Mouse (Mus musculus) erythroid progenitor cell, adult 5-6 weeks (primary cell): ENCODE results near the gene Npepl1. TPM values are rescaled to one million over a fixed set of nuclear protein-coding genes. Genes with fewer than 3 reads are reported as not detected.

Source experiments
- ATAC-seq: replicated peaks from 2 replicates; pipeline ENCODE4 v1.8.0; 2016; ENCODE audit warnings: moderate number of reproducible peaks, mild to moderate bottlenecking, moderate TSS enrichment, inconsistent platforms; ENCODE audit not compliant: poor library complexity, low FRiP score, severe bottlenecking
- total RNA-seq, 2 experiments: library from RNA; stranded (forward) in 1 of 2; stranded (reverse) in 1 of 2; fragments of 150-400 nt in 1 of 2; fragments of 186-747, 209-891 nt in 1 of 2; gene quantifications; 2 replicates each; pipeline versions ENCODE4 v1.2.3 to v1.2.4; 2015 to 2017; ENCODE audit warnings: low replicate concordance in 2 of 2

Npepl1 gene
- 5.4 and 12.2 TPM in 2 replicates for total RNA-seq (2015; ENCODE audit: low replicate concordance)
- 0.76 and 3.5 TPM in 2 replicates for total RNA-seq (2017; ENCODE audit: low replicate concordance)

DNA sequence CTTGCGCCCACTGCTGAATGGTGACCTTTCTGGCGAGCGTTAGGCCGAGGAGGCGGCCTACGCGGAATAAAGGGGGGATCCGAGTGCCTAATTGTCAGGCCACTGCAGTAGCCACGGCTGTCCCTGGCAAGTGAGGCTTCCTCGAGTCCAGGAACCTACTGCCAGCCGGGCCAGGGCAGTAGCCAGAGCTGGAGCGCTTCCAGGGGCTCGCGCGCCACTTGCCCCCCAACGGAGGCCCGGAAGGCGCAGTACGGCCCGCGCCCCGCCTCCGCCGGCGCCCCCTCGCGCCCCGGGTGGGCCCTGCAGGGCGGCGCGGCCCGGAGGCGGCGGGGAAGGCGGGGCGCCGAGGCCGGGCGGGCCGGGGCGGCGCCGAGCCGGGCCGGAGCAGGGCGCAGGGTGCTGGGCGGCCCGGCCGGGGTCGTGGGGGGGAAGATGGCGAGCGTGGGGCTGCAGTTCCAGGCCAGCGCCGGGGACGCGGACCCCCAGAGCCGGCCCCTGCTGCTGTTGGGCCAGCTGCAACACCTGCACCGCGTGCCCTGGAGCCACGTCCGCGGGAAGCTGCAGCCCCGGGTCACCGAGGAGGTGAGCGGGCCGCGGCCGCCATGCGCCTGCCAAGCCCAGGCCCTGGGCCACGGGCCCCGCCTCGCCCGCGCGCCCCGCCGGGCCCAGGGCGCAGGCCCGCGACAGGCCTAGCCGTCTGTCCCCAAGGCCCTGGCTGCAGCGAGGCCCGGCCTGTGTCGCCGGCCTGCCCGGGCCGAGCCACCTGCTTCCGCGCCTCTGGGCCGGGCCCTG is at the start of gene Npepl1:
Gene Npepl1, plus strand, starts transcription at position 359 of the 792 bp plus-strand sequence.
- peak; percentile 51; the same call in 1 of the 2 replicates for ATAC-seq

DNA sequence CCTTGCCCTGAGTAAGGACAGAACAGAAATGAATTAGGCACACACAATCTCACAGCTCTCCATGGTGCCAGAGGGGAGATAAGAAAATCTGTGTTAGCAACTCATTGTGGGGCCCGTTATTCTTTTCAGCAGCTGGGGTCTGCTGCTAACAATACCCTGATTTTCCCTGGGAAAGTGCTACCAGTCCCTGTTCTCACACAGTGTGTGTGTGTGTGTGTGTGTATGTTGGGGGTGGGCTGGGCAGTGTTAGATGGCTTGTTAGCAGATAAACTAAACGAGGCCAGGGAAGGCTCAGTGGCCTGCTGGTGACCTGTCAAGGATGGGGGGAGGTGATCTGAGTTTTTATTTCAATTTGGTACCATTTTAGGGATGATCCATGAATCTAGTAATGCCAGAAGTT is 48.9 kb upstream of the Npepl1 start:
- ATAC-seq = no peak

DNA sequence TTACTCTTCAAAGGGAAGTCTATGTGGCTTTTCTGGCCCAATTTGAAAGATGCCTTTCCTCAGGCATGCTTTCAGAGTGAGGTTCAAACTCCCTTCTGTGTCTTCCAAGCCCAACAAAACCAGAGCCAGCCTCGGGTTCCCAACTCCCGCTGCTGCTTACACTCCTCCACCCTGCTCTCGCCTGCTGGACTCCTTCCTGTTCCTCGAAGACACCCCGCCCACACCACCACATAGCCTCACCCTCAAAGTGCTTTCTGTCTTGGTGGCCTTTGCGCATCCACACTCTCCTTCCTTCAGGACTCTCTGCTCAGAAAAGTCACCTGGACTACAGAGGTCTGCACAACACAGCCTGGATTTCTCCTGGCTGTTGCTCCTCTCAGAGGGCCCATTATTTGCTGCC is 47.1 kb upstream of the Npepl1 start:
- ATAC-seq = no peak

DNA sequence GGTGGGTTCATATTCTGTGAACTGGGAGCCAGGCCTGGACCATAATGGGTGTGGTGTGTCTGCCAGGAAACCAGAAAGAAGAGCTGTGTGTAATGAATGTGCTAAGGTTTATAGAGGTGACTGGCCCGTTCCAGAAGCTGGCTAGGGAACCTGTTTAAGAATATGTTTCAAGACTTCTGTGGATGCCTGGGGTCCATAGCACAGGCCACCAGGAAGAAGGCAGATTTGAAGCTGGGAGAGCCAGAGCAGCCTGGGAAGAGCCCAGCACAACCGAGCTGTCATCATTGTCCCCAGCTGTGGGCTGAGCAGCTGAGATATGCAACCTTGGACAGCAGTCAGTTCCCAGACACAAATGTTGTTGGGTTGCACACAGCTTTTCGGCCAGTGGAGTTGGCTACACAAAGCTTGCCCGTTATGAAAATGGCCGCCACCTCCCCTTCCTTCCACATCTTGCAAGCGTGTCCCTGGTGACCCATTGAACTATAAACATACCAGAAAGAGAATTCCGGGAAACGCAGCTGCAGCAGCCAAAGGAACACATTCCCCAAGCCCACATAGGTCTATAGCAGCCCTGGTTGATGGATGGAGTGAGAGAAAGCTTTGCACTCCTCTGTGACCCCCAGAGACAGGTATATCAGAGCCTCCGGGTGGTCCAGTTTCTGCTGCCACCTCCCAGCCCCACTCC is 46.5 kb upstream of the Npepl1 start:
- no peak for ATAC-seq

DNA sequence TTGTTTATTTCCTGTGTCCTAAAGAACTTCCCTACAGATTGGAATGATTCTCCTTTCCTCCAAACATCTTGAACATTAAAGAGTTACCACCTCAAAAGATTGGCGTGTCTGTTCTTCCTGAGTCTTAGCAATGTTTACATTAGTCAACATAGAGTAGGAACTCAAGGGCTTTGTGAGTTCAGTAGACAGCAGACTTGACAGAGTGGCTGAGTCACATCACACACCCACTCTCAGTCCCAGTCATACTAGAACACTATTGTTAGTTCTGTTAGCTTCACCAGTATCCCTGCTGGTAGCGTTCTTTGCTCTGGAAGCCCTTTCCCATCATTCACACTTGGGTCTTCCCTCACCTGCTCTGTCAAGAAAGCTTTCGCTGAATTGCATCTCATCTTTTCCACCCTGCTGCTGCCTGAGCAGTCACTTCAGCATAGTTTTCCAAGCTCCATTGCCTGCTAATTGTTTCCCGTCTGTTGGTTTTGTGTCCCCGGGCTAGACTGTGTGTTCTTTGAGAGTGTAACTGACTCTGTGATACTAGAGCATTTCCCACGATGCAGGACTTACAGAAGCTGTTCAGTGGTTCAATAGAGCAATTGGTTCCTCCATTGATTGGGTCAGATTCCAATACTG is 42.2 kb upstream of the Npepl1 start:
- no peak for ATAC-seq

DNA sequence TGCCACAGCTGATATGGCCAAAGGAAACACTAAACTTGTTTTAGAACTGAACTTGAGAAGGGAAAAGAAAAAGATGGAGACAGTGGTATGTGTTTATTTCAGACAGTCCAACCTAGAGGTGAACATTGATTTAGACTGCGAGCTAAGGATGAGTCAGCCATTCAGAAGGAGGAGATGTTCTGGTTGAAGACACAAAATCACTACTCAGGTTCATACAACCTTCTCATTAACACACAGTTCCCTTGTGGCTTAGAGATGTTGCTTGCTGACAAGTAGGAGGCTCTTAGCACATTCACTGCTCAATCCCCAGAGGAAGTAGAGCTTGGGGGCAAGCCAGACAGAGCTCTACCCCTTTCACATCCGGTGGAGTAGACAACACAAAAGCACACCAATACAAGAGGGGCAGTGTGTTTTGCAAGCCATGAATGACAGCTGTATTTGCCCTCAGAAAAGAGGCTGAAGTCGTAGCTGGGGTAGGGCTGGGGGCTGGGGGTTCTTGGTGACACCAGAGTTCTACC is 40.6 kb upstream of the Npepl1 start:
- ATAC-seq = no peak

DNA sequence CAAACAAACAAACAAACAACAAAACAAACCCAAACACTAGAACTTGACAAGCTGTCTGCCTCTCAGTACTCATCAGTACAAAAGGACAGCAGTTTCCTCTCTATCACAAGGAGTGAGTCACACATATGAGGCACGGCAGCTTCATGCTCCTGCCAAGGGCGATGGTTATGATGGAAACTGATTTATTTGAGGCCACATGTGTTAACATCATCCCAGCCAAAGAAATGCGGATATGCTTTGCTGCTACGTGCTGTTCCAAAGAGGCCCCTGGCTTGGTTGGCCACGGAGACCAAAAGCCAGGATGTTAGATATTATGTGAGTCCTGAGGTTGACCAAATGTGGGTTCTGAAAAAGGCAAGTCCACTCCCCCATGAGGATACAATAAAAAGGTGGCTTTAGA is 38.7 kb upstream of the Npepl1 start:
- ATAC-seq = no peak

DNA sequence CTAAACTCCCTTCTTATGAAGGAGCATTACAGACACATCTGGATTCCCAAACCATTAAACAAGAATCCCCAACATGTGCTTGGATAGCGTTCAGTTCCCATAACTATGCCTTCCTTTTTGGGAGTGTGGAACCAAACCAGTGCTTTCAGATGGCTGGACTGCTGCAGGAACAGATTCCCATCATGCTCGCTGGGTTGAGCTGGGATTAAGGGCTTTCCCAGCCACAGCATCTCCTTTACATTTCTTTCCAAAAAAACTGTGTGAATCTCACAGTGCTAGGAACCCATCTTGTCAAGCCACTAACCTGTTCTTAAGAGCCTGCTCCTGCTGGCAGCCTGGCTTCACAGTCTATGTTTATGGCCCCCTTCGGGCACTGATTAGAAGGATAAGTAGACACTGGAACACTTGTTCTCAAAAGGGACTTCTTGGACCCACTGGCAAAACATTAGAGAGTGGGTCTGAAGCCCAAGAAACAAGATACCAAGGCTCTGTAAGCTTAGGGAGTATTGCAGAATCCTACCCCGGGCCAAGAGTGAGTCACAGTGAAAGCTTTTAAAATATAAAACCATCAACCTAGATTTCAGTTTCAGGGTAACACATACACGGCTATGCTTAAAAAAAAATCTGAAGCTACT is 36.9 kb upstream of the Npepl1 start:
- ATAC-seq = no peak

DNA sequence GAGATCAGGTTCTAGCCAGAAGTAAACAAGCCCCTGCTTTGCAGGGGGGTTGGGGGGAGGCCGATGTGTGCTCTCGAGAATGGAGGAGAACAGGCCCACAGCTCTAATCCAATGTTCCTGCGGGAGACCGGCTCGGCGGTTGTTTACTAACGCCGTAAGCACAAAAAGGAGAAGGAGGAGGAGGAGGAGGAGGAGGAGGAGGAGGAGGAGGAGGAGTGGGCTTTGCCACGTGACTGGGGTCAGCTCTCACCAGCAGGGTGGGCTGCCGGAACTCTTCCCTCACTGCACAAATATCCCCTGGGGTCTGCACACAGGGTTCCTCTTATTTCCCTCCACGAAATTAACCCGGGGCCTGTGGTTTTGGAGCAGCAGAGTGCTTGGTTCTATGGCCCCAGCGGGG is 35.5 kb upstream of the Npepl1 start:
- no peak for ATAC-seq

DNA sequence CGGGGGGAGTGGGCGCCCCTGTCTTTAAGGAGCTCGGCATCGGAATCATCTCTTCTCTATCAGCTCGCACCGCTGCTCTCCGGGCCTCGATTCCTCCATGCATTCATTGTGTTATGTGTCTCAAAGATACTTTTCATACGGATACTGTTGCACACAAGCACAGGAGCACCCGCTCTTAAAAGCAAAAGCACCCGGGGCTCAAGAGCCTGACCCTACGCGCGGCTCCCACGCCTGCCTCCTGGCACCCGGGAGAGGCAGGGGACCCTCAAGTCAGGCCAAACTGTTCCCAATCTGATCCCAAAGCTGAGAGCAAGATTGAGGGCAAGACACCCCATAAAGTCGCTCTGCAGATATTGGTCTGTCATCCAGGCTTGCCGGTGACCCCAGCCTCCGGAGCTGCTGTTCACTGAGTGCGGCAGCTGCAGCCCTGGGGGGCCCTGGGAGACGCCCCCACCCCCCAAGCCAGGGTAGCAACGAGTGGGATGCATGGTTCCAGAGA is 35.0 kb upstream of the Npepl1 start:
- no peak for ATAC-seq

DNA sequence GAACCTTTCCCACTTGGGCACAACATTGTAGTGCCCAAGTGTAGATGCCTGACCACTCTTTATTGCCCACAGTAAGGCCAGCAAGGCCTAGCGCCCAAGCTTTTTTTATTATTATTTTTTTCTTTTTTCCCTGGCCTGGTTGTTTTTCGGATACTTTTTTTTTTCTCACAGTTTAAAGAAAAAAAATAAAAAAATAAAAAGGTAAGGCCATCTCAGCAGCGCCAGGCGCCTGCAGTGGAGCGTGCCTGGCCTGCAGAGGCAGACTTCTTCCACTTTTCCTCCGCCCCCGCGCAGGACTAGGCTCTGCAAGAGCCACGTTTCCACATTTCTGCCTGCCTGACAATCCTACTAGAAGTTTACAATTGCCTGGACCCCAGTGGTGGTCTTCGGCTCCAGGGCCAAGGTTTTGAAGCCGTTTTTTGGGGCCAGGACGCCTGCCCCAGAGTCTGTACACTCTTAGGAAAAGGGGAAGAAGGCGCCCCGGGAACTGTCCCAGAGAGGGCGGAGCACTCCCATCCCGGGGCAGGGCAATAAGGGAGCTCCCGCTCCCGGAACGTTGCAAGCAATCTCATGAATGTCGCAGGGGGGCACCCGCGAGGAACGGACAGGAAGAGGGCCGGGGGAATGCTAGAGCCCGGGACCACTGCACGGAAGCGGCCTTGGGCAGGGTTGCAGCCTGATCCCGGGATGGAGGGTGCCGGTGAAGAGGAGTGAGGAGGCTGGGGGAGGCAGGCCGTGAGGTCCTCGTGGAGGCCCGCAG is 34.3 kb upstream of the Npepl1 start, which contains the start of gene Stx16:
Gene Stx16, plus strand, starts transcription at position 636 of the 760 bp plus-strand sequence.
- ATAC-seq = peak; percentile 92

DNA sequence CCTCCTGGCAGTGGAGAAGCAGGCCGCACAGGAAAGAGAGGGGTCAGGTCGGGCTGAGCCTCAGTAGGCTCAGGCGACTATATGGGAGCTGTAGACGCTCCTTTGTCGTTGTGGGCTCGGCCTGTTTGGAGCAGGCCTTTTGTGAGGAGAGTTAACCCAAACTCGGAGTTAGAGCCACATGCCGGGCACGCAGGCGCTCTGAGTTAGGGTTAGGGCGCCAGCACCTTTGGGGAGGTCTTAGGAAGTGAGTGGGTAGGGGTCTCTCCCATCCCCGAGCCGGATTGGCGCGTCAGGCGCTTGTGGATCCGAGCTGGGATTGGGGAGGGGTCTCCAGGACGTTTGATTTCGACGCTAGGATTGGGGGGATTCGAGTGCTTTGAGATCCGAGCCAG is 33.7 kb upstream of the Npepl1 start:
- no peak for ATAC-seq

DNA sequence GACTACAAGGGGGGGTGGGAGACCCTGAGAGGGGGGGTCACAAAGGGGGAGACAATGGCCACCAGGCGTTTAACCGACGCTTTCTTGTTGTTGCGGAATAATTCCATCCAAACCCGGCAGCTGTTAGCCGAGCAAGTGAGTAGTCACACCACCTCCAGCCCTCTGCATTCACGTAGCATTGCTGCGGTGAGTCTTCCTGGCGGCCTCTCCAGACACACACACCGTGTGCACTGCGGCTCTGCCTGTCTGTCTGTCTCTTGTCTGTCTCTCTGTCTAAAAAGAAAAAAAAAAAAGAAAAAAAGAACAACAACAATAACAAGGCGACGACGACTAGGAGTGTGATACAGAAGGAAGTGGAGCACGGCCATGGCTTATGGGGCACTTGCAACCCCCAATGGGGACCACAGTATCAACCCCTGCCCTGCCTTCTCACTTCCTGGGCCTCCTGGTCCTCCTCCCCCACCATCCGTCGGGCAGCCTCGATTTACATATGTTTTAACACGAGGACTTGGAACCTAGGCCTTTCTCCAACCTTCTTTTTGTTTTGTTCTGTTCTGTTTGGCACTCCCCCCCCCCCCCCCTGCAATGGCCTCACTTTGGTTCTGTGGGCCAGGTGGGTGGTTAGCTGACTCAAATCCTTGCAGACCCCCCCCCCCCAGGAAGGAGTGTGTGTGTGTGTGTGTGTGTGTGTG is 33.0 kb upstream of the Npepl1 start:
- ATAC-seq = peak; percentile 45; the same call in 1 of the 2 replicates

DNA sequence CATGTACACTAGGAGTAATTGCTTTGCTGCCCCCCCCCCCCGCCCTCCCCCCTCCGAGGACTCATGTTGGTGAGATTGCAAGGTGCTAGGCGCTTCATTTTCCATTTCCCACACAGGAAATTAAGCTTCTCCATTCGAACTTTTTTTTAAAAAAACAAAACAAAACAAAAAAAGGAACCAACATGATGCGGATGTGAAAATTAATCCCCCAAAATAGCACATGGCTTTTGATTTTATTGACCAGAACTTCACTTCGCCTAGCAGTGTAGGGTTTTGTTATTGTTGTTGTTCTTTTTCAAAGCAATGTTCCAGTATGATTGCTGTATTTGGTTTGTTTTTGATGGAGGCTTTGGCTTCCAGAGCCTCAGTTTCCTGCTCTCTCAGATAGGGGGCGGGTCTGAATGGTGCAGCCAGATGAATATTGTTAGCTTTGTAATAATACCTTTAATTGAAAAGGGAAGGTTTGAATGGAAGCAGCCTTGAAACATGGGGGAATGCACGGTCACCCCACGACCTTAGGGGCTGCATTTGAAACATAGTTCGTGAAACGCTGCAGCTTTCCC is 32.3 kb upstream of the Npepl1 start:
- ATAC-seq = no peak

DNA sequence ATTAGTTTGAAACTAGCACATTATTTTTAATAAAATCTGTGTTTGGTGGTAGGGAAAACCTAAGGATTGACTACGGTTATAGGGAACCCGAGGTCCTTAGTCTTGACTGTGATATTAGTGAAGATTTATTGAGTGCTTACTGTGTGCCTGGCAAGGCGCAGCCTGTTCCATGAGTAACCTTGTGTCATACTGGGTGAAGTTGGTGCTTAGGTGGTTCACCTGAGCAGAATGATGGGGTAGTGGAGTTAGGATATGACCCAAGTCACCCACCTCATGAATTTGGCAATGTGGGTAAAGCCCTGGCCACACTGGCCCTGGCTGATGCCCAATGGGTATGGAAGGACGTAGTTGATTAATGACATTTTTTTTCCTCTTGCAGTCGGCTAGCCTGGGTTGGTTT is 28.3 kb upstream of the Npepl1 start:
- no peak for ATAC-seq

DNA sequence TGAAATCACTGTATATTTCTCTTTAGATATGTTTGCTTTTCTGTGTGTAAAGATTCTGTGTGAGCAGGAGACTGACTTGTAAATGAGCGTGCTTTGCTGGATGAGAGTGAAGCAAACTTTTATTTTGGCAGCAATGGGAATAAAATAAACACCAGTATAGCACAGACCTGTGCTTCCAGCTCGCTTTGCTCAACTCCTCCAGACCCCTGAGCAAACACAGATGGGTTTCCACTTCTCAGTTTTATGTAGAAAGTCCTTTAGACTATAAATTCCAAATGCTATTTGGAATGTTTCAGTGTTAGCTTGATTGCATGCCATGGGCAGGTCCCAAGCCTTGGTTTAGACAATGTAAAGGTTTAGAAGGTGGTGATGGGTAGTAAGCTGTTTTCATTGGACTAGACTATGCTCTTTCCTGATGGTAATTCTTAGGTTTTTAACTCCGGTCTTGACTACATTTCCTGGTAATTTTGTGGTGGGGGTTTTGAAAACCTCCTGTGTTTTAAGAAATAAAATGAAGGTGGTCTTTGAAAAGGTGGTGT is 27.7 kb upstream of the Npepl1 start:
- ATAC-seq = no peak

DNA sequence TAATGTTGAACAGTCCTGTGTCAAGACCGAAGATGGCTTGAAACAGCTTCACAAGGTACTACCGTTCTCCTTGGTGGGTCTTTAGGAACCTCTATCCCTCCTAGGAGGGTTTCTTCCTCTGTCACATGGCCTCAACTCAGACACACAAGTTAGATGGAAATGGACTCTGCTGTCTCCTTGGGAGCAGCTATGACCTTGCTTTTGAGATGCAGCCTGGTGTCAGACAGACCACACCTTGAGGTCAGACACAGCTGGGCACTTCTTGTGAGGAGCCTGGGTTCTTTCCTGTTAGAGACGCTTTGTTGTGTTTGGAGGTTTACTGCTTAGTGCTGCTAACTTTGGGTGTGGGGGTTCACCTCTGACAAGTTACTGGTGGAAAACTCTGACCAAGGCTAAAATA is 15.1 kb upstream of the Npepl1 start:
- ATAC-seq = no peak

DNA sequence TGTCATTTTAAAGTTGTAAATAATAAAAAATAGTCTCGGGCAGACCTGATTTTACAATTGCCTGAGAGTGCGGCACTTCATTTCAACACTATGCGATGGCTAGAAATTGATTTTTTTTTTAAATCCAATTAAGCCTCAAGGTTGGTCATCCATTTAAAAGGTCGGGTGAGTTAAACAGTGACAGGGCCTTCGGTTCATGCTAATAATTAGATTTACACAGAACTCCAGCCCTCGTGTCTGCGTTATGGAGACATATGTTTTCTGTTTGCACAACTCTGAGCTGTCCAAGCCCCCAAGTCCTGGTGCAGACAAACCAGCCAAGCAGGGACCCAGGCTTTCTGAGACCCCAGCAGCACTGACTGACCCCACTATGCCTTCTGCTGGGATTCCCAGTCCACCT is 7.8 kb upstream of the Npepl1 start:
- no peak for ATAC-seq
